Mouse (Mus musculus) urinary bladder, postnatal 4 days (tissue): ENCODE measurements around the gene Cox4i2.
A peak's percentile ranks its signal among the peaks of the same experiment; 100 is the strongest.

Source experiments
- DNase-seq, 2 experiments: peaks; one replicate each; pipeline ENCODE4 v3.0.0; 2021 to 2022; ENCODE audit warnings: low spot score in 2 of 2

Cox4i2 gene

GRCm38 (mm10) chr2:152767618-152768271, 13.8 kb downstream of the Cox4i2 start:
- DNase-seq, result no peak

GRCm38 (mm10) chr2:152769677-152770076, 15.7 kb downstream of the Cox4i2 start:
- DNase-seq, result no peak

DNA sequence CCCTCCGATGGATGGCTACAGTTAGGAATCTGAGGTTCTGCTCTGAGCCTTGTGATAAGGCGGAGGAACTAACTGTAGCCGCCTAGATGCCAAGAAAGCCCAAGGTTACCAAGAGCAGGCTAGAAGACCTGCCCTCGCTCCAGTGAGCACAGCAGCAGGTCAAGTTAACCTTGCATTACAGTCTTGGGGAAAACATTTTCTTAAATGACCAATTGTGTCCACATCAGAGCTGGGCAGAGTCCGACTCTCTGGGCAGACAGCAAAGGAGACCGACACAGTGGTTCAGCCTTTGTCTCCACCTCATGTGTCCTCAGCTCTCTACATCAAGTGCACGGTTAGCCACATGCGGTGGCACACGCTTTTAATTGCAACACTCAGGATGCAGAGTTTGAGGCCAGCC, 17.6 kb downstream of the Cox4i2 start:
- DNase-seq, result no peak

GRCm38 (mm10) chr2:152772231-152772630, 18.3 kb downstream of the Cox4i2 start:
- no peak for DNase-seq

- DNase-seq, result no peak
Measured at GRCm38 (mm10) chr2:152775357-152775756, 21.4 kb downstream of the Cox4i2 start.

DNA sequence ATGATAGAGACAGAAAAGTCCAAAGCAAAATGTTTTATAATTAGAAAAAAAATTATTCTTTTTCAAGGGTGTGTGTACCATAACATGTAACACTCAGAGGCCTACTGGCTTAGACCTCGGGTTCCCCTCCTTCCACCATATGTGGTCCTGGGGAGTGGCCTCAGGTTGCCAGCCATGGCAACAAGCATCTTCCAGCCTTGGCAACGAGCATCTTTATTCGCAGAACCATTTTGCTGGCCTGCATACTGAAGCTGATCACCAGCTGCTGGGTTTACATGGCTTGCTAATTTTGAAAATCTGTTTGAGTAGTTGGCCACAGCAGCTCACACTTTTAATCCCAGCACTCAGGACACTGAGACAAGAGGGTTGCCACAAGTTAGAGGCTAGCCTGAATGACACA, 22.0 kb downstream of the Cox4i2 start:
- DNase-seq, result no peak

GRCm38 (mm10) chr2:152776435-152776834, 22.5 kb downstream of the Cox4i2 start:
- DNase-seq, result no peak

GRCm38 (mm10) chr2:152777081-152777480, 23.1 kb downstream of the Cox4i2 start:
- no peak for DNase-seq

- DNase-seq, result no peak
Measured at GRCm38 (mm10) chr2:152780466-152780865, 26.5 kb downstream of the Cox4i2 start.

DNA sequence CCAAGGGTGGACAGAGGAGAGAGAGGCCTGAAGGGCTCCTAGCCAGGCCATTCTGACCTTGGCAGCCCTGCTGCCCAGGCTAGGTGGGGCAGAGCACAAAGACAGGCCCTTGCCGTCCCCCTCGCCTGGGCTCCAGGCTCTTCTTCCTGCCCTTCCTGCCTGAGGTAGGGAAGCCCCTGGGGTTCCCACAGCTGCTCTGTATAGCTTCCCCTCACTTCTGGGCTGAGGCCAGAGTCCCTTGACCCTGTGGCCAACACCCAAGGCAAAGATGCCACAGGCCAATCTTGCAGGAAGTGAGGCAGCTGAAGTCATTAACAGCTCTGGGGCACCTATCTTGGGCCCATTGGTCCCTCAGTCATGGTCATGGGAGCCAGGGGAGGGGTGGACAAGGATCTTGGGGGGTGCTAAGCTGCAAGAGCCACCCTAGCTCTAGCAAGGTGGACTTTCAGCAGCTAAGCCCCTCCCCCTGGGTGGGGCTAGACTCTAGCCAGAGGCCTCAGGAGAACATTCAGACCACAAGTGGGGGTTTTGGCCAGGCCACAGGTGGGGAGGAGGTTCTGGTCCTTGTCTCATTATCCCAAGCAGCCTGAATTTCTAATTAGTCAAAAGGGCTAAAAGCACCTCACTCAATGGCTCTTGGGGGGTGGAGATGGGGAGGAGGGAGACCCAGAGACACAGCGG, 27.2 kb downstream of the Cox4i2 start:
- DNase-seq, result no peak

GRCm38 (mm10) chr2:152782656-152783055, 28.7 kb downstream of the Cox4i2 start:
- no peak for DNase-seq

DNA sequence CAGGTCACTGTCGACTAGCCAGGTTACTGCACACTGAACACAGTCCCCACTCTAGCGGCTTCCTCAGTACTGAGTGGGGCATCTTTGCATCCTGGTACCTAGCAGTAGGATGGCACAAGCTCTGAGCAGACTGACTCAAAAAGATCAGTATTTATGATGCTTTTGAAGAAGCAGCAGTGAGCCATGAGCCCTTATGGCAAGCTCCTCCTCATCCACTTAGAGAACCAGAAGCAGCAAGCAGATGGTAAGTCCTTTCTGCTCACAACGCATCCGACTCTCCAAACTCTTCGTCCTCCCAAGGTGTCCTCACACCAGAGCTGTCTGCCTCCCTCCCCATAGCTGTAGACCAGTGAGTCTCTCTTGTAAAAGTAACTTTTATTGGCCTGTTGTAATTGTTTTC, 29.3 kb downstream of the Cox4i2 start:
- DNase-seq, result no peak

DNA sequence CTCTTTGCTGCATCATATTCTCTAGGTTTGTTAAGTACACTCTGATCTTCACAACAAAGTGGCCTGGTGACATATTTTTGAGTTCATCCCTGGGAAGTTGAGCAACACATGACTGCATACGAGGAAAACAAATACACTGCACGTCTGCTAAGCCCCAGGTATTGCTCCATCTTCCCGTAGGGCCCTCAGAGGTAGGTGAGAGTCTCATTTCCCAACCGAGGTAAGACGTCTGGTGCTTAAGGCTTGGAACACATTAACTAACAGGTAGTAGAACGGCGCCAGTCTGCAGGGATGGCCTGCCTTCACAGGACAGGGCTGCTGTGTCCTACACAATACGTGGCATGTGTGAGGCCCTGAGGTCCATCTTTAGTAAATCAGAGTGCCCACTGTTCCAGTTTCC, 30.7 kb downstream of the Cox4i2 start:
- no peak for DNase-seq

DNA sequence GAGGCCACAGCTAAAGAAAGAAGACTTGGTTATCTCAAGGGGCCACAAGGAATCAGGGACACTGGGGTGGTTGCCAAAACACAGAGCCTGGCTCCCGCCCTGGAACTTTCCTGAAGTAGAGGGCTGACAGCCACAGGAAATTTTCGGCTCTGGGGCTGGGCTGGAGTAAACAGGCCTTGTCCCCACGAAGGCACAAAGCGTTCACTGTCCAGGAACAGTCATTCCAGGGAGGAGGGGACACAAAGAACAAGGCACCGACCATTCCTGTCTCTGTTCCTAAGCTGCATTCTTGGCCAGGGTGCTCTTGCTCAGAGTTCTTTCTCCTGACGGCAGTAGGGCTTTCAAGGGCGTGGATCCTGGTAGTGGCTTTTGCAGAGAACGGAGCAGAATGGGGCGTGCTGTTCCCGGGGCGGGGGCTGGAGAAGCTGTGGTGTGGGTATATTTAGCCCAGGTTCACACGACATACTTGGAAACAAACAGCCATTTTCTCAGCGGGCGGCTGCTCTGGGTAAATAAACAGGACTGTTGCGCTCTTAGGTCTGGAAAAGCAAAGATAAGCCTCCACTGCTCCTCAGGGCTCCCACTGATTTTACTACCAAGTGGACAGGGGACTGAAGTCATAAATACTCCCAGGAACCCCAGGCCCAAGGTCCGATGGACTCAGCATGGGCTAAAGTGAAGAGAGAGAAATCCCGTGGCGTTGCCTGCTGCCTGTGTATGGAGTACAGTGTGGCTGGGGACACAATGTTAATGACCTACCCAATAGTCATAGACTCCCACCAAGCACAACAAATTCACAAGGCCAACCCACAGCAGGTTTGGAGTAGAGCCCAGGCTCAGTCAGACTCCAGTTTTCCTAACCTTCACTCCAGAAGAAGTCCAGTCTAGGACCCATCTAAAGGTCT, 31.7 kb downstream of the Cox4i2 start:
- DNase-seq, result peak in 1 of 2 experiments; percentile 71

DNA sequence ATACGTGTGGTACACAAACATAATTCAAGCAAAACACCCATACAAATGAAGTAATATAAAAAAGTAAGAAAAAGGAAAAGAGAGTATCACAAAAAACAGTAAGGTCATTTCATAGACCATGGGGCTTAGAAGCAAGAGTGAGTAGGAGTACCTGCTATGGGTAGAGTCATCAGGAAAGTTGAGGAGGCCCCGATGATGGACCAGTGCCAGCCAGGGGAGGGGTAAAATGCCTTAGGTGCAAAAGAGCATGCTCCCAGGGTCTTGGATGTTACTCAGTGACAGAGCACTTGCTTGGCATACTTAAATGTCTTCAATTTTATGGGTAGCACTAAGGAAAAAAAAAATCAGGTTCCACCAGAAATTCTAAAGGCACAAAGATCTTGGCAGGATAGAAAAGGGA, 33.2 kb downstream of the Cox4i2 start:
- DNase-seq, result no peak

DNA sequence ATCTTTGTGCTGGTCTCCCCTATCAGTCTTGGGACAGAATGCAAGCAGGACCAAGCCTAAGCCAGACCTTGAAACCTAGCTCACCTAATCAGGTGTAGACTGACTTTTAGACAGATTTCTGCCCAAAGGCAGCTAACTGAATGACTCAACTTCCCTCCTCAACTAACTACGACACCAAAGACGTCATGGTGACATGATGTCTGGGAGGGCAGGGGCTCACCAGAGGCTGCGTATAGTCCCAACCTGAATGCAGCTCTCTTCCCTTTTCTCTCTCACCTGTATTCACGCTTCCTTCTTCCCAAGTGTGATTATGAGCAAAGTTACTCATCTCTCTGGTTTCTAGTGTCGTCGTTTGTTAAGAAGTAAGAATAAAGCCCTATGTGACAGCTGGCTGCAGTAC, 33.6 kb downstream of the Cox4i2 start:
- no peak for DNase-seq

- no peak for DNase-seq
Measured at GRCm38 (mm10) chr2:152788892-152789421, 35.0 kb downstream of the Cox4i2 start.

DNA sequence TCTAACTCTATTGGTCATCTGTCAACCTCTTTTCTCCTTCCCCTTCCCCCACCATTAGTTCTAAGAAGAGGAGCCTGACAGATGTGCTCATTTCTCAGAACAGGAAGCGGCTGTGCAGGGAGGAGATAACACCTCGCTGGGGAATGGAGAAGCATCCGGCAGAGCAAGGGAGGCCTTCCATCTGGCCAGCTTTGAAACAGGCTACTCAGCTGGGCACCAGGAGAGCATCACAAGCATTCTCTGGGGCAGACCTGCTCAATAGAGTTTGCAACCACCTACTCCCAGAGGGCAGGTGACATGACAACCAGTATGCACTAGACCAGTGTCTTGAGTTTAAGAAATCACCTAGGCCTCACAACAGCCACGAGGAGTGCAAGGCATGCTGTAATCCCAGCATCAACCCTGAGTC, 35.6 kb downstream of the Cox4i2 start:
- DNase-seq, result no peak

- DNase-seq, result no peak
Measured at GRCm38 (mm10) chr2:152792461-152792860, 38.5 kb downstream of the Cox4i2 start.

DNA sequence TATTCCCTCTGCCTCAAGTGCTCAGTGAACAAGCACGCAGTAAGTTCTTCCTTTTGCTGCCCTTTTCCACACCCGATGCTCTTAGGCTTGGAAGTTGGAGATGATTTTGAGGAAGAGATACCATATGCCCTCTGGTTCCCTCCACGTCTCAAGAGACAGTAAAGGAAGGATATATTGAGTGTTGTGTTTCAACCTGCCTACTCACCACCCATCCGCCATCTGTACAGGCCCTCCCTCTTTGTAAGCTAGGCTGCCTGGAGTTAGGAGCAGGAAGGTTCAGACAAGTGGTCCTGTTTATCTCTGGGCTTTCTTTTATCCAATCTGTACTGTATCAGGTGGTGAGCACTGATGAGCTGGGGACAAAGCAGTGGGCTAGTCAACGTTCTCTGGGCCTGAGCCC, 39.4 kb downstream of the Cox4i2 start:
- no peak for DNase-seq

DNA sequence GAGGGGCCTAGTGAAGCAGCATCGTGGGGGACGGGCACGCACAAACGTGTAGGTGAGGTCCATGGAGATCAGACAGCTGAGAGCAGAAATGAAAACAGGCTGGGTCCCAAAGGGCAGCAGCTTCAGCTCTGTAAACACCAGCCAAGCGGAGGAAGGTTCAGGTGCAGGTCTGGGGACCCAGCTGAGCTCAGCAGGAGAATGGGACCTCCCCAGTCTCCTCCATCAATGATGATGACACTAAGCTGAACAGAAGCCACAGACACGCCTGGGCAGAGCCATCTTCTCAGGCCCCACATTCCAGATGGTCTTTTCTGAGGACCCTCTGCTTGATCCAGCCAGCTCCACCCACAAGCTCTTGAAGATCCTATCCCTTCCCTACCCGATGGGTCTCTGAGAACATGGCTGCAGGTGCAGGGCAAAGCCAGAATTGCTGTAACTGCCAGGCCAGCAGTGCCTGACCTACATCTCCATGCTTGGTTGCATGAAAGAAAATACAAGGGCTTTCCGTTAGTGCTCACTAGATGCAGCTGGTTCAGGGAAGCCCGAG, 40.4 kb downstream of the Cox4i2 start:
- no peak for DNase-seq

- DNase-seq, result no peak
Measured at GRCm38 (mm10) chr2:152797589-152797988, 43.6 kb downstream of the Cox4i2 start.
